Mouse (Mus musculus) C2C12 (cell line): ENCODE data around the gene Hltf.

Experiments used
- CEBPB ChIP-seq: IDR thresholded peaks from one replicate; pipeline ENCODE4 v1.6.1; 2011; ENCODE audit warnings: low read depth, mild to moderate bottlenecking, control low read depth, moderate library complexity
- CTCF ChIP-seq: IDR thresholded peaks from one replicate; pipeline ENCODE4 v1.5.1; 2011; ENCODE audit not compliant: control insufficient read depth, insufficient read depth, insufficient read length
- MAX ChIP-seq: IDR thresholded peaks from one replicate; pipeline ENCODE4 v1.6.1; 2011; ENCODE audit warnings: mild to moderate bottlenecking, control low read depth

DNA sequence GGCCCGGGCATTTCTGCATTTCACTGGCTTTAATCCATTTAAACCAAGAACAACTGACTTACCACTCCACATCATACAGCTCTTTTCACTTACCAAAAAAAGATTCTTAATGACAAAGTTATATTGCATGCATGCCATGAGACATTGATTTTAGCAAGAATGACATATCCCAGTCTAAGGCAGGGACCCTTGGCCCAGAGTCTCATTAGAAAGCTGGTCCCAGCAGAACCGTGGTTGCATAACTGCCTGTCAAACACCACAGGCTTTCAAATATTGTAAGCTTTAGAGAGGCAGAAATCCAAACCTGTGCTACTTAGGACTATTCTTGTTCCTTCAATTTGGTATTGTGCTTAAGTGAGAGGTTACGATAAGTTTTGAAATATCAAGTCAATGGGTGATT, 86.1 kb downstream of the Hltf start:
- TF ChIP-seq CTCF (no peak), MAX (no peak), CEBPB (no peak)
